Mouse (Mus musculus): Measurements from ENCODE around the gene Mylk.

DNA sequence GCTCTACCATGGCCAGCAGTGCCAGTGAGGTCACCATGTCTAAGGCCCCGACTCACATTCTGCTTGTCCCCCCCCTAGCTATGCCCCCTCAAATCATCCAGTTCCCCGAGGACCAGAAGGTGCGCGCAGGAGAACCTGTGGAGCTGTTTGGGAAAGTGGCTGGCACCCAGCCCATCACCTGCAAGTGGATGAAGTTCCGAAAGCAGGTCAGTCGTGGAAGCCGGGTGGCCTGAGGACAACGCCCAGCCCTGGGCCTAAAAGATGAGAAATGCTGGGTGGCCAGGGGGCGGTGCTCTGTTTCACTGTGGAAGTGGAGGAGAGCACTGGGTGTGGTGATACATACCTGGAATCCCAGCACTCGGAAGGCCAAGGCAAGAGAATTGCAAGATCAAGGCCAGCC, 208.5 kb downstream of the Mylk start:
- TF ChIP-seq CTCF (IDR thresholded peaks at IDR 0.05; ENCODE audit: control insufficient read depth, insufficient read depth, insufficient read length) = no peak
- TF ChIP-seq USF1 (IDR thresholded peaks at IDR 0.05; ENCODE audit: low read depth) = no peak
- TF ChIP-seq MAX (IDR thresholded peaks at IDR 0.05) = no peak
